Mouse (Mus musculus) layer of hippocampus, adult 2 months (tissue): ENCODE results near the gene Hist1h2br. TPM values are rescaled to one million over a fixed set of nuclear protein-coding genes. Genes with fewer than 3 reads are reported as not detected.
"Not testable (repeated sequence)": the region's sequence is repeated elsewhere in the genome, so short reads cannot be mapped to it uniquely, and the experiment has no call there.

Source experiments
- DNase-seq, 2 experiments: peaks; one replicate each; pipeline ENCODE4 v3.0.0; 2022; ENCODE audit warnings: low spot score in 2 of 2
- H3K27ac ChIP-seq: fragments of 200-600 bp; 2 replicates; pipeline ENCODE4 v1.8.1; 2022
- H3K4me3 ChIP-seq: fragments of 200-600 bp; 2 replicates; pipeline ENCODE4 v1.8.1; 2022; ENCODE audit warnings: mild to moderate bottlenecking
- CTCF ChIP-seq: fragments of 200-600 bp; conservative IDR thresholded peaks from 2 replicates; pipeline ENCODE4 v1.8.1; 2022; ENCODE audit warnings: antibody characterized with exemption, mild to moderate bottlenecking, moderate library complexity
- long read RNA-seq, 2 experiments: library from polyadenylated mRNA; stranded (forward); transcript quantifications; one replicate each; pipeline ENCODE4 v2.0.0; 2021; ENCODE audit warnings: borderline mapping rate in 2 of 2
- total RNA-seq, 2 experiments: library from RNA; stranded (reverse); gene quantifications; 2 replicates each; pipeline ENCODE4 v1.2.3; 2021

Hist1h2br gene
- 10 to 100 TPM; 38.6 to 42.0 TPM for total RNA-seq
- long read RNA-seq, experiment 1: 0 reads
- long read RNA-seq, experiment 2: 0 reads

- not testable (repeated sequence) for H3K27ac ChIP-seq, DNase-seq, H3K4me3 ChIP-seq
These were observed at the start of gene Hist1h2br, which contains the start of gene Hist1h2ap for GRCm38 (mm10) chr13:21833461-21833860. Gene Hist1h2br, plus strand, starts transcription at chr13:21833743. Gene Hist1h2ap, minus strand, starts transcription at chr13:21833507.

GRCm38 (mm10) chr13:21784311-21784710 lies 49.2 kb upstream of the Hist1h2br start:
- Histone ChIP-seq H3K27ac (no peak overlapping the region), H3K4me3 (no peak overlapping the region)
- no peak for DNase-seq
- TF ChIP-seq CTCF: no peak

- H3K4me3 ChIP-seq: peak overlapping the region; percentile 34
- no peak for DNase-seq
- no peak; the same call in 1 of the 2 replicates for TF ChIP-seq CTCF
- peak overlapping the region; percentile 62 for H3K27ac ChIP-seq
These were observed 47.2 kb upstream of the Hist1h2br start for GRCm38 (mm10) chr13:21786189-21786898.

- DNase-seq: peak; percentile 94 to 96
- H3K27ac ChIP-seq: peak within 1 kb of the TSS; percentile 62
- TF ChIP-seq CTCF: peak; percentile 10; the same call in 1 of the 2 replicates
- peak within 1 kb of the TSS; percentile 56 for H3K4me3 ChIP-seq
These were observed 46.5 kb upstream of the Hist1h2br start, which contains the start of the genes Hist1h2an and Hist1h2bp for GRCm38 (mm10) chr13:21786899-21787629. Gene Hist1h2an, minus strand, starts transcription at chr13:21787218. Gene Hist1h2bp, plus strand, starts transcription at chr13:21787461.

GRCm38 (mm10) chr13:21787760-21788593 lies 45.6 kb upstream of the Hist1h2br start:
- H3K27ac ChIP-seq: no peak overlapping the region
- no peak for TF ChIP-seq CTCF
- H3K4me3 ChIP-seq: peak overlapping the region; percentile 56
- DNase-seq: no peak

GRCm38 (mm10) chr13:21789925-21790324 lies 43.6 kb upstream of the Hist1h2br start:
- H3K27ac ChIP-seq: no peak overlapping the region
- TF ChIP-seq CTCF: no peak
- H3K4me3 ChIP-seq: no peak overlapping the region
- DNase-seq: no peak

GRCm38 (mm10) chr13:21790601-21791283 lies 42.8 kb upstream of the Hist1h2br start:
- H3K27ac ChIP-seq: no peak overlapping the region
- no peak for TF ChIP-seq CTCF
- no peak overlapping the region; the same call in 1 of the 2 replicates for H3K4me3 ChIP-seq
- no peak for DNase-seq

GRCm38 (mm10) chr13:21795584-21795983 lies 38.0 kb upstream of the Hist1h2br start:
- Histone ChIP-seq H3K27ac (no peak overlapping the region), H3K4me3 (no peak overlapping the region)
- TF ChIP-seq CTCF: no peak
- DNase-seq: no peak

- DNase-seq, H3K4me3 ChIP-seq: not testable (repeated sequence)
These were observed 36.4 kb upstream of the Hist1h2br start for GRCm38 (mm10) chr13:21797163-21797562.

GRCm38 (mm10) chr13:21803058-21803457 lies 30.5 kb upstream of the Hist1h2br start:
- not testable (repeated sequence) for H3K27ac ChIP-seq, DNase-seq, H3K4me3 ChIP-seq

More at GRCm38 (mm10) chr13:21797163-21797562, 36.4 kb upstream of the Hist1h2br start:
- not testable (repeated sequence) for H3K27ac ChIP-seq

- not testable (repeated sequence) for DNase-seq, H3K27ac ChIP-seq, H3K4me3 ChIP-seq
These were observed 23.5 kb upstream of the Hist1h2br start, which contains the start of the genes Hist1h2bq and Hist1h2ao for GRCm38 (mm10) chr13:21810073-21810472. Gene Hist1h2bq, minus strand, starts transcription at chr13:21810197. Gene Hist1h2ao, plus strand, starts transcription at chr13:21810465.

- DNase-seq, H3K27ac ChIP-seq, H3K4me3 ChIP-seq: not testable (repeated sequence)
These were observed 22.5 kb upstream of the Hist1h2br start for GRCm38 (mm10) chr13:21811074-21811473.

GRCm38 (mm10) chr13:21811539-21811938 lies 22.0 kb upstream of the Hist1h2br start, which contains the start of gene Hist1h4m:
Gene Hist1h4m, plus strand, starts transcription at chr13:21811746.
- peak; percentile 46 for DNase-seq
- H3K27ac ChIP-seq, H3K4me3 ChIP-seq: not testable (repeated sequence)

GRCm38 (mm10) chr13:21812092-21812491 lies 21.5 kb upstream of the Hist1h2br start:
- not testable (repeated sequence) for H3K27ac ChIP-seq, H3K4me3 ChIP-seq, DNase-seq

- DNase-seq, H3K27ac ChIP-seq, H3K4me3 ChIP-seq: not testable (repeated sequence)
These were observed 13.3 kb upstream of the Hist1h2br start for GRCm38 (mm10) chr13:21820082-21820890.
